Mouse (Mus musculus): Measurements from ENCODE around the gene Anxa9.
"Not testable (repeated sequence)": the region's sequence is repeated elsewhere in the genome, so short reads cannot be mapped to it uniquely, and the experiment has no call there.

Anxa9 gene

DNA sequence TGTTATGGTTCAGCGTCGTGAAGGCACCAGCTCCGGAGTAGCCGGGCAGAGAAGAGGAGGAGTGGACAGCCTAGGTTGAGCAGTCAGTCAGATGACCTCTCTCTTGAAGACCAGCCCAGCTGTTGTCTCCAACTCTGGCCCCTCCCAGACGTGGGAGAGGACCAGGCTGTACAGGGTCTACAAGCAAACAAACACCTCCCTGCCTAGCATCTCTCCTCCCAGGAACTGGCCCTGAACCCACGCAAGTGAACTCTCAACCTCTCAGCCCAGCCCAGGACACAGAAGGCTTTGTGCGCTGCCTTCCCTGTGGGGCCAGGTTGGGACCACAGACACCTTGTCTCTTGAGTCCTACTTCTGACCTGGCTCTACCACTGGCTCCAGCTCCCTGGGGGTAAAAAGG is at the start of gene Anxa9:
Anxa9 (minus strand) TSS at position 77 of the 400 bp plus-strand sequence.
- DNase-seq = no peak

DNA sequence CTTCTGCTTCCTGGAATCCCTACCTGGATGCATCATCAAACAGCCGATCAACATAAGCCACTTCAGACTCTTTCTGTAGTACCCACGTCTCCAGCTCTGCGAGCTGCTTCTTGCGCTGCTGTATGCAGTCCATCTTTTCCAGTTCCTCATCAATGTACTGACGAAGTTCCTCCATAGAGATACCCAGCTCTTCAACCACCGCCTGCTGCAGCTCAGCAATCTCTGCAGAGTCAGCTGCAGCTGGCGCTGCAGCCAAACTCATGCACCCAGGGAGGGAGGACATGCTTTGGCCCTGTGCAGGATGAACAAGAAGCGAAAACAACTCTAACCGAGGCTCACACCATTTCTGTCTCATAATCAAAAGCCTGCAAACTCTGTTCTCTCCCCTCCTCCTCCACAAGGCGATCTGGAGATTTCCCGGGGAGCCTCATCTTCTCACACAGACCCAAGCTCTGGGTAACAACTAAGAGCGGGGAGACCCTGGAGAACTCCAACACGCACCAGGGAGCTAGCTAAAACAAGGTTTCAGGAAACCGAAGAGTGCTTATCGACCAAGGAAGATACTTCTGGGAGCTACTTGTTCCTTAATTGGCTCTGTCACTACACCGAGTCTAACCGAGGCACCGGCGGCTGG is 49.1 kb upstream of the Anxa9 start:
- DNase-seq = not testable (repeated sequence)

DNA sequence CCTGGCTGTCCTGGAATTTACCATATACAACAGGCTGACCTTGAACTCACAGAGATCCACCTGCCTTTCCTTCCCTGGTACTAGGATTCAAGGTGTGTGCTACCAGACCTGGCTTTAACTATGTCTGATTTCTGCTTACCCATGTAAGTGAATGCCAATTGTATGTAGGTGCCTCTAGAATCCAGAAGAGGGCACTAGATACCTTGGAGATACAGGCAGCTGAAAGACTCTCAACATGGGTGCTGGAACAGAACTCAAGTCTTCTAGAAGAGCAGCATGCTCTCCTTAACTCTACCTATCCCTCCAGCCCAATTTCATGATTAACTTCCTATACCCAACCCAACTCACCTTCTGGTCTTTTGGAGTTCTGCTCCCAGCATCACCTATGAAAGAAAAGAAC is 42.5 kb upstream of the Anxa9 start:
- peak; percentile 14 for DNase-seq

DNA sequence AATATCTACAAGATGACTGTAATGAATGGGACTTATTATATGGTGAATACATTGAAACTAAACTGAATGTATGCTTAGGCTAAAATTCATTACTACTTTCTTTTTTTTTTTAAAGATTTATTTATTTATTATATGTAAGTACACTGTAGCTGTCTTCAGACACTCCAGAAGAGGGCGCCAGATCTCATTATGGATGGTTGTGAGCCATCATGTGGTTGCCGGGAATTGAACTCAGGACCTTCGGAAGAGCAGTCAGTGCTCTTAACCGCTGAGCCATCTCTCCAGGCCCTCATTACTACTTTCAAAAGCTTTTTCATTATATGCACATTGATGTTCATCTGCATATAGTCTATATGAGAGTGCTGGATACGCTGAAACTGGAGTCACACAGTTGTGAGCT is 41.4 kb upstream of the Anxa9 start:
- DNase-seq = not testable (repeated sequence)

DNA sequence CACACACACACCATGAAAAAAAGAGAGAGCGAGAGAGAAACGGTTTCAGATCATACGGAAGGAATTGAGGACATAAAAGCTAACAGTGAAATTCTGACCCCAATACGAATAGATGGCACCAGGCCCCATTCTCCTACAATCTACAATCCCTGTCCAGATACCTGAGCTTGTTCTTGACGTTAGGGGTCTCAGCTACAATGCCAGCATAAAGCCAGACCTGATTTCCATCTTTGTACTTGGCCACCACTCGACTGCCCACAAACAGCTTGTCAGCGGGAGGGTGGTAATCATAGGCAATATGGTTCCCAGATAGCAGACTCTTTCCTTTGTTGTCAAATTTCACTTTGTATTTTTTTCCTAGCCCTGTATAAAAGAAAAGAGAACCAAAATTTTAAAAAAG is 39.5 kb upstream of the Anxa9 start:
- DNase-seq = no peak

DNA sequence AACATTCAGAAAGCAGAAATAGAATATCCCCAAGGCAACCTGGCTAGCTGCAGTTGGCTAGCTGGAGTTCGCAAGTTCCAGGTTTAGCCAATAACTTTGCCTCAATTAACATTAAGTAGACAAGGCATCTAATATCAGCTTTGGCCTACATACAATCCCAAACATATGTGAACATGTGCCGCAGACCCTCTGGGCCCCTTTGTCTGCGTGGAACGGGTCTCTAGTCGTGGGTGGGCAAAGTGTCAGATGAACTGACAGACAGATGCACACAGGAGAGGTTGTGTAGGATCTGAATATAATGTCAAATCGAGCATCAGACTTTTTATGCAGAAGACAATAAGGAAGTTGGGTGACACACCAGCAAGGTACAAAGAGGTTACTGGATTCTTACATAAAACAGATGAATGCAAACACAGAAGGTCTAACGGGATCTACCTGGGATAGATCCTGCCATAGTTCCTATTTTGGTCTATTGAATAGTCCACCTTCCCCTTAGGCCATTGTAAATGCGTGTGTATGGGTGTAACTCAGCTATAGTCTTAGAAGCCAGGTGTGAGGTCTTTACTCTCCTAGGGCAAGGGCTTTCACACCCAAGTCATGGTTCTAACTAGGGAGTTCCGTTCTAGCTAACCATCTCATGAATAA is 36.5 kb upstream of the Anxa9 start:
- not testable (repeated sequence) for DNase-seq

DNA sequence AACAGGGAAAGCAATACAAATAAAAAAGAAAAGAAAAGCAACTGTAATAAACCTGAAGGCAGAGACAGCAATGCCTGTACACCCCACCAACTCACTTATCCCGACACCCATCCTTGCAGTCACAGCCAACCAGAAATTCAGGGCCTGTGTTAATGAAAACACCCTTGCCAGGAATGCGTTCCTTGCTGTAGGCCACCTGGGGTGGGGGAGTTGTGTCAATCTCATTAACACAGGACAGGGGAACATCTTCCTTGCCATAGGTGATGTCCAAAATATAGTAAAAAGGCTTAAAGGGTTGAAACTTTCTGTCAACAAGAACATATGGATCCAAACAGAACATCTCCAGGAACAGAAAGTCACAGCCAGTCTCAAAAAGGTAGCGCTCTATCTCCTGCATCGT is 31.3 kb upstream of the Anxa9 start:
- no peak for DNase-seq

DNA sequence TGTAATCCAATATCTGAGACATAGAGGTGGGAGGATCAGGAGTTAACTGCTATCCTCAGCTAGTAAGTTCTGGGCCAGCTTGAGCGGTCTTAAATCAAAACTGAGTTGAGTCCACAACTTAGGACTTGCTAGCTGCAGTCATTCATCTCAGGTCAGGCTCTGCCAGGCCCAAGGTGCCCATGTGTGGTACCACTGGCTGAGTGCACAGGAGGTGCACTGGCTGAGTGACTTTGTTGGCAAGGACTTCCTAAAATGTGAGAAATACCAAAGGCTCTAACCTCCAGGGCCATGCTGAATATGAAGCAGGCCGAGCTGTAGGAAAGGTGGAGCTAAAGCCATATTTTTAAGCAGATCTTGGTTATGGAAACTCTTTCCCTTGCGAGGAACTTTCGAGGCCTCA is 30.4 kb upstream of the Anxa9 start:
- DNase-seq = no peak

DNA sequence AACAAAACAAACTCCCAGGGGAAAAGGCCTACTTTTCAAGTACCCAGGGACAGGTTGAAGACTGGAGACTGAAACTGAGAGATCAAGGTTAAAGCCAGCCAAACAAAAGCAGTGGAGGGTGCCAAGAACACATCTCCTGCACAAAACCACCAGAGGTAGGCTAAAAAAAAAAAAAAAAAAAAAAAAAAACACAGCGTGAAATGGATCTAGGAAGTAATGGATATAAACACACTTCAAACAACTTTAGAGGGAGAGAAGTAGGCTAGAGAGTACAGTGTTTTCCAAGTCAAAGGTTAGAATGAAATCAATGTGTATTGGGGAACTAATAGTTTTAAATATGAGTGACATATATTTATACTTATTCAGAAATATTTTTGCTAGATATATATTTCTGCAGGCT is 24.6 kb upstream of the Anxa9 start:
- DNase-seq = no peak

DNA sequence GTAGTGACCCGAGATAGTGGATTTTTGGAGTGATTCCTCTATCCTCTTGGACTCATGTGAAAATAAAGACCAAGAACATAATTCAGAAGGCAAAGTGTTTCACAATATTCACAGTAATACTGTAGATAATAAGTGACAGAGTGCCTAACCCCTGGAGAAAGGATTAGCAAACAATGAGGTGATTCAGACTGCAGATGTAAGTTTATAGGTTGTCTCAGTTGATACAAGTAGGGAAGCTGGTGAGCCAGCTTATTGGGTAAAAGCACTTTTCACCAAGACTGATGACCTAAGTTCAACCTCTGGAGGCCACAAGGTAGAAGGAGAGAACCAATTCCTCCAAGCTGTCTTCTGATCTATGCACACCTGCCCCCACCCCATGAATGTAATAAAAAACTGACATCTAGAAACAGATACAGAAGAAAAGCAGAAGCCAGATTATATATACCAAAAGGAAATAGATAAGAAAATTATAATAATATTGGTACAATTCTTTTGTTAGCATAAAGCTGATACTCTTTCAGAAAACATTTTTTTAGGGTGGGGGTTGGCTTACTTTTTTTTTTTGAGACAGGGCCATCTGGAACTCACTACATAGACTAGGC is 21.9 kb upstream of the Anxa9 start:
- no peak for DNase-seq

DNA sequence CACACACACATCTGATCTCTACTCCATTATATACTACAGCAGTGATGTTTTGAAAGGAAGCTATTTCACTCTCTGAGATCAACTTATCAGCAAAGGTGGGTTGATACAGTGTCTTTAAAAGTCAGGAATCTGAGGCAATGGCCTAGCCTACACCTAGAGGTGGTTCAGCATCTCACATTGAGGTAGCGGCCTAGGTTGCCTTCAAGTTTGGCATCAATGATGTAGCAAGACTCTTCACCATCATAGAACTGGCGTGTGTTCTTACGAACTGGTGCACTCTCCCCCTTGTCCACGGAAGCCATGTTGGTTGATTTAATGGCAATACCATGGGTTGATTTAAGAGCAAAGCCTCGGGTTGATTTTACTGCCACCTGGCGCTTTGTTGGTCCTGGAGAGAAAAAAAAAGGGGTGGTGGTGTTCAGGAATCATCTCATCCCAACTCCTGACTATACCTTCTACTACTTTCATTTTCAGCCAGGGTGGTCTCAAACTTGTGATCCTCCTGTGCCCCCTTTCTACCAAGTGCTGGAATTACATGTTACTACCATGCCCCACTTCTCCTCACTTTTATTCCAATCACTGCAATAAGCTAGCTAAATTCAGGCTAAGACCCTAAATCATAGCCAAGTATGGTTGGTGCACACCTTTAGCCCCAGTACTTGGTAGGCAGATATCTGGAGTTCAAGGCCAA is 17.6 kb upstream of the Anxa9 start:
- no peak for DNase-seq

DNA sequence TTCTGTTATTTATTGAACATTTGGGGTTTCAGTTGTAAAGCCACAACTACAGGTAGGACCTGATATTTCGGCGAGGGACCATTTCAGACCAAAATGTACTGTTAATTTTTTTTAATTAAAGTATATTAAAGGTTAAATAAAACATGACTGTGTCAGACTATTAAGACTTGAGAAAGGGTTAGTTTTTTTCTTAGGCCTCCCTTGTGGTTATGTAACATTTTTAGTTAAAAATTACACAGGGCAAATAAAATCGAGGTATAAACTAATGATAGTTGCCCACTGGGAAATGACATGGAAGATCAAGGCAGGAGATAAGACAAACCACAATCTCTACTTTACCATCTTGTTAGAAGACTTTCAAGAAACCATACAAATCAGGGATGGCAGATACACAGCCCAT is 16.5 kb upstream of the Anxa9 start:
- no peak for DNase-seq

DNA sequence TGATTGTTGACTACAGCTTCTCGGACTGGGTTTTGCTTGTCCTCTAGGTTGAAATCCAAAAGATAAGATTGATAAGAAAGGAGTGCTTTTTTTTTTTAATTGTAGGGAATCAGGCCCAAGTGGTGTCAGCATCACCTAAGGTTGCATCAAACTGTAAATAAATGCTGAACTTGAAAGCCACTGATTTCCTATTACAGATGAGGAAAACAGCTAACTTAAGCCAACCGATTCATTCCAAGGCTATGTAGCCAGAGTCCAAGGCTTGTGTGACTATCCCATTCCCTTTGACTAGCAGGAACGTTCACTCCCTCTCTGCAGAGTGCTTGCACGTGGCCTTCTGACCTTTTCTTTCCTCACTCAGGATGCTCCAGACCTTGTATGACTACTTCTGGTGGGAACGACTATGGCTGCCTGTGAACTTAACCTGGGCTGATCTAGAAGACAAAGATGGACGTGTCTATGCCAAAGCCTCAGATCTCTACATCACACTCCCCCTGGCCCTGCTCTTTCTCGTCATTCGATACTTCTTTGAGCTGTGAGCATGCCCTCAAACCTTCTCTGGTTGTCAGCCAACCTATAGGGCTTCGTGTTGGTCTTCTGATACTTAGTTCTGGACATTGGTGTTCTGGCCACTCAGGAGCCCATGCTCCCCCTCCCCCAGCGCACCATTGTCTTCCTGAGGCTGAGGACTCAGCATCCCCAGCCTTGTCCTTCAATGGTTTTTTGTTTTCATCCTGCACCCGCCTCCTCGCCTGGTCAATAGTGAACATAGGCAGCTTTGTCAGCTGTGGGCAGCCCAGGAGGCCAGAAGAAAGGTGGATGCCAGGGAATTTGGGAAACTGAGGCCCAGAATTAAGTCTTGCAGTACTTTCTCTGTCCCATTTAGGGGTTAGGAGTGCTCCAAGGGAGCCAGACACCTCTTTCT is 13.0 kb upstream of the Anxa9 start:
- no peak for DNase-seq

DNA sequence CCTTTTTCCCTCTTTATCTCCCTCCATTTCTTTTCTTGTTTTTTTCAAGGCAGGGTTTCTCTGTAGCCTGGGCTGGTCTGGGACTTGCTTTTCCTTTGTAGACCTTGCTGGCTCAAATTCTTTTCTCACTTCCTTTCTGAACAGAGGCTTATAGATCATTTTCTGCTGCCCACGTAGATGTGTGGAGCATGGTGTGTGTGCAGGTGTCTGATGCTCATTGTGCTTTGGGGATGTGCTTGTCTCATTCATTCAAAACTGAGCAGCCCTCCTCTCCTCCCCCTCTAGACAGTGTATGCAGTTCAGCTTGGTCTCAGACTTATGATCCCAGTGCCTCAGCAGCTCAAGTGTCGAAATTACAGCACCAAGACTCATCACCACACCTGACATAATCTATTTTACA is 12.1 kb upstream of the Anxa9 start:
- no peak for DNase-seq

DNA sequence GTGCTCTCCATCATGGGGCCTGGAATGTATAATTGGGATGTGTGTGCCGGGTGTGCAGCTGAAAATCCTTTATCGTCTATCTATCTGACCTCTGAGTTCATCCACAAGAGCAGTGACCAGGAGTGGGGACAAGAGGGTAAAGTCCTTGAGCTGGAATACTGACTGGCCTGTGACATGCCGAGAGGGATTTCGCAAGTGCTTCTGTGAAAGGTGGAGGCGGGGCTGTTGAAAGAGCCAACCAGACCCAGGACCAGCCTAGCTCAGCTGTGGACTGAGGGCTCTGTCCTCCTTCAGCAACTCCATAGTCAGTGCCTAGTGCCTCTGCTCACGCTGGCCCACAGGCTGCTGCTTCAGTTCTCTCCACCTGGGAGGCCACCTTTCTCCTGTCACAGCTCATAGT is 11.6 kb upstream of the Anxa9 start:
- DNase-seq = no peak

DNA sequence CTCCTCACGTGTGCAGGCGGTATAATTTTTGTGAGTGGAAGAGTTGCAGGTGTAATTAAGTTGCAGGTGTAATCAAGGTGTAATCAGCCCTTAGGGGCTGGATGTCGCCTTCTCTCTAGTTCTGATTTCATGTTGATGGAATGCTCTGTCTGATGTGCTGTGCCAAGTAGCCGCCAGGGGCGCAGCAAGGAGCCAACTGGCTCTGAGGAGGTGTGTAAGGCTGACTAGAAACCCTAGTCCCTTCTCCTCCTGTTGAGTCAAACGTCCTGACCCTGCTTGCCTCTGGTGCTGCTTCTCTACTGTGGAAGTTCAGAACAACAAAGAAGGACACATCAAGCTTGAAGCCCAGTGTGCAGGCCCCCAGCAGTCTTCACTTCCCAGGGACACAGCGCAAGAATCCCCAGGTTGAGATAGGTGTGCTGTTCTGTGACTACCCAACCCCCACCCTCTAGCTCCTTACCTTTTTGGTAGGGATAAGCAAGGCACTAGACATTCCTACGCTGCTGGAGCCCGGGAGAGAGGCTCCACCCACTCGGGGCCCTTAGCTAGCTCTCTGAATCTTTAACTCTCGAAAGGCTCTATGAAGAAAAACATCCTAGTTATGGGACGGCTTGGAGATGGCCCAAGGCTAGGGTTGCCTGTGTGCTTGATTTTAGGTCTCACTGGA is 10.6 kb upstream of the Anxa9 start:
- peak; percentile 53 for DNase-seq

DNA sequence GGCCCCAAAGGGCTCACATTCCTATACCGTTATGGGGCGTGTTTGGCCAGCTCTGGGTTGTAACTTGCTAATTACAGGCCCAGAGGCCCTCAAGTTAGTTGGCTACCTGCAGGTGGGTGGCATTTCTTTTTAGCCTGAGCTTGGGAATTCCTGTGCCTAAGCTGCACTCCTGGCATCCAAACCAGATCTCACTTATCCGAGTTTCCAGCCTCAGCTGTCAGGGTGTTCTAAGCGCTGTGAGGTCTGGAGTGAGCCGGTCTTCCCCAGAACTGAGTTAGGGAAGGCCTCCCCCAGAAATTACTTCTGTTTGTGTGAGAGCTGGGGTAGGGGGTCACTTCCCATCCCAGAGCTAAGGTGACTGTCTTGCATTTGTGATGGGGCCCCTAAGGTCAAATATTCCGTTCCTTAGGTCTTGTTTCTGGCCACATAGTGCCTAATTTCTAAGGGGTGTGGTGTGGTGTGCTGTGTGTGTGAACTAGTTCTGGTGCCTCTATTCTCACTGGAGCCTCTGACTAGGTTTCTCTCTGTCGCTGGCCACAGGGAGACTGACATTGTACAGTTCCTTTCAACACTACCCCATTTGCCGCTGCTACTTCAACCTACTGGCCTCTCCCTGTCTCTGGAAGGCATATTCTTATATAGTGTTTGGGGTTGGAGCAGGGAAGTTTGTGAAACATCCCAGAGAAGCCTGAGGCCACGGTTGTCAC is 9.0 kb upstream of the Anxa9 start:
- no peak for DNase-seq

DNA sequence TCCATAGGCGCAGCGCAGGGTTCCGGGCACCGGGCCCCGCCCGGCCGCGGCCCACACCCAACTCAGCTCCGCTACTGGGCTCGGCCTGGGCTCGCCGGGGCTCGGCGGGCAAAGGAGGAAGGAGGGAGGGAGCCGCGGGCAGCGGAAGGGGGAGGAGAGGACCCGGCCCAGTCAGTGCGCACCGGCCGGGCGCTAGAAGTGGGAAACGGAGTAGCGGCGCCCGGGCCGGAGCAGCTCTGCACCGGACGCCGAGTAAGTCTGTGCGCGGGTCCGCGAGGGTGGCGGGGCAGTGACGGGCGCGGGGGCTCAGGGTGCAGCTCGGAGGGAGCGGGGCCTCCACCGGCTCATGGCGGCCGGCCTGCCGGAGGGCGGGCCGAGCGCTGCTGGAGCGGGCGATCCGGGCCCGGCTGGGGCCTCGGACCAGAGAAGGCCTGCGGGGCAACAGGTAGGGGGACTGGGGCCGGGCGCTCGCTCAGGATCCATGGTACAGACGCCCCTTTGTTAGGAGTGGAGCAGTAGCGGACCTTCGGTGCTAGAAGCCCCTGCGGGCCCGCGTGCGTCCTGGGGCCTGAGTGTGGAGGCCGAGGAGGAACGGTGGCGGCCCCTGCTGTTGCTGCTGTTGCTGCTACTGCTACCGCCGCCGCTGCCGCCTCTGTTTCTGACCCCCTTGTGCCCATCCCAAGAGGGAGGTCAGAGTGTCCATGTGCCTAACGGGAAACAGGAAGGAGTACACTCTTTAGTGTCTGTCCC is 8.3 kb upstream of the Anxa9 start:
- DNase-seq = peak; percentile 73

DNA sequence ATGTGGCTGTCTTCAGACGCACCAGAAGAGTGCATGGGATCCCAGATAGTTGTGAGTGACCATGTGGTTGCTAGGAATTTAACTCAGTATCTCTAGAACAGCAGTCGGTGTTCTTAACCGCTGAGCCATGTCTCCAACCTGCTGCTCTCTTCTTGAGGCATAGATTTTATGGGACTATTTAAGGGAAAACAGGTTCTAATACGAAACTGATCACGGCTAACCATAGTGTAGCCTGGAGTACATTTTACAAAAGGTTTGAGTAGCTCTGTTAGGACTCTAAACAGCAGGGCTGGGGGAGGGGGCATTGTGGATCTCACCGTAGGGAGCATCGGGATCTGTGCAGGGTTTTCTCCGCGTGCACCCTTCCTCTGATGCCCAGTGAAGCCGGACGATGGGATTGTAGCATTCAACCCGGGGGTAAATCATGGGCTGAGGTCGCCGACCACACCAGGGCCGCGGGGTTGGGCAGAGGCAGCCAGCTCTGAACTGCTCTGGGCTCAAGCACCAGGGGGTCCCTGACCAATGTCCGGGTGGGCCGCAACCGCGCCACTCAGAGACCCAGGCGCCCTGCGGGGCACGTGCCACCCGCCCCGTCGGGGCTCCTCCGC is 7.6 kb upstream of the Anxa9 start, which contains the start of gene Cers2:
Cers2 (plus strand) TSS at position 306 of the 608 bp plus-strand sequence.
- no peak for DNase-seq

DNA sequence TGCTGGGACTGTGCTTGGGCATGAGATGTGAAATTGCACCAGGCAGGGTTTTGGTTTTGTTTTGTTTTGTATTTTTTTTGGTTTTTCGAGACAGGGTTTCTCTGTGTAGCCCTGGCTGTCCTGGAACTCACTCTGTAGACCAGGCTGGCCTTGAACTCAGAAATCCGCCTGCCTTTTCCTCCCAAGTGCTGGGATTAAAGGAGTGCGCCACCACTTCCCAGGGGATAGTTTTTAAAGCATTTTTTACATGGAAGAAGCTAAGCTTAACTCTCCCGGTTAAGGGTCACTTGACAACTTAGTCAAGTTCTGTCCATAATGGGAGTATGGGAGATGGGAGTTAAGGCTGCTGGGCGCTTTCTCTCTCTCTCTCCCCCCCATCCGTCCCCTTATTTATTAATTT is 7.1 kb upstream of the Anxa9 start:
- DNase-seq = no peak

Data from cerebellum, adult 9-11 months (tissue).